Mouse (Mus musculus) duodenum, adult 2 months (tissue): ENCODE measurements around the gene Fcgr2b. TPM values are rescaled to one million over a fixed set of nuclear protein-coding genes. Genes with fewer than 3 reads are reported as not detected.

ENCODE experiments used
- polyA plus RNA-seq: library from polyadenylated mRNA; depleted of rRNA; stranded (reverse); fragments of >200 nt; gene quantifications from 2 replicates; pipeline ENCODE4 v1.2.3, GENCODE M21; 2012; ENCODE audit warnings: low replicate concordance; rRNA removed

Fcgr2b gene
- polyA plus RNA-seq = 1.7 and 2.1 TPM in 2 replicates

DNA sequence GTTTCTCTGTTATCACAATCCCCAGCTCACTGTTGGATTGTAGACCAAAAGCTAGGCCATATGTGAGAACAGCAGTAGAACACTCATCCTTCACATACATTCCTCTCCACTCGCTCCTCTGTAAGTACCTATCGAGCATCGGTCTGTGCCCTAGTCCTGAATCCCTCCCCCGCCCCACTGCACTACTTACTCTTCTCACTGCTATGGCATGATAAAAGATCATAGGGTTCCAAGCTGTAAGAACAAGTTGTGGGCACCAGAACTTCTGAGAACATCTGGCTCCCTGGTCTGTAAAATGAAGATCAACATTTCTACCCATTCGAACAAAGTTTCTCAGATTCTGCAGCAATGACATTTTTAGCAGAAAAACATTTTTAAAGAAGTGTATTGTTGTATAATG is at the start of gene Fcgr2b:
Gene Fcgr2b, minus strand, starts transcription at position 101 of the 400 bp plus-strand sequence.

DNA sequence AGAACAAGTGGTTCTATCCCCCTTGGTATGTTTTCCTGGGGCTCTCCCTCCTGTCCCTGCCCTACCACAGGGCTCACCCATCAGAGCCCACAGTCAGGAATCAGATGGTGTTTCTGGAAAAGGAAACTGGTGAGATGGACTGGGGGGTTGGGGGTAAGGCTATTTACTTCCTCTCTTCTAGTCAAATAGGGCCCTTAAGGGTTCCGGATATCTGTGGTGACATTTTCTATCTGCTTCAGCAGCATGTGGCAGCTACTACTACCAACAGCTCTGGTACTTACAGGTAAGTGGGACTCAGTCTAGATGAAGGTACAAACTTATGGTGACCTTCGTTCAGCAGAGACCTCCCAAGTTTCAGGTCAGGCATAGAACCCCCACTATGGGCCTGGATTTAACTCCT is 42.4 kb upstream of the Fcgr2b start, which contains the start of gene Fcgr4:
Gene Fcgr4, plus strand, starts transcription at position 184 of the 400 bp plus-strand sequence.

DNA sequence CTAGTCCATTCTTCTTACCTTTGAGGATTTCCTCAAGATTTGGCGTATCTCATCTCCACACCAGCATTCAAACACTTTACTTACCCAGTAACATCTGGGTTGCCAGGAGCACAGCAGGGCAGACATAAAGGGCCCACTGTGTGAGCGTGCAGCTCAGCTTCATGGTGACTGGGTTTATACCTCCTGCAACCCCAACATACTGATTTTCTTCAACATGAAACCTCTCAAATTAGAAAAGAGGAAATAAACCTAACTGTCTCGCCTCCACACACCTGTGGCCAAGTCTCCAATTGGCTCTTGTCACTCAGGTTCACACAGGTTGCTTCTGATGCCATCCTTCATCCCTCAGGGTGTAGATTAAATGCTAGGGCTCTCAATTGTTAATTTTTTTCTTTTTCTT is 49.0 kb downstream of the Fcgr2b start, which contains the start of gene Fcrla:
Gene Fcrla, minus strand, starts transcription at position 206 of the 400 bp plus-strand sequence.

DNA sequence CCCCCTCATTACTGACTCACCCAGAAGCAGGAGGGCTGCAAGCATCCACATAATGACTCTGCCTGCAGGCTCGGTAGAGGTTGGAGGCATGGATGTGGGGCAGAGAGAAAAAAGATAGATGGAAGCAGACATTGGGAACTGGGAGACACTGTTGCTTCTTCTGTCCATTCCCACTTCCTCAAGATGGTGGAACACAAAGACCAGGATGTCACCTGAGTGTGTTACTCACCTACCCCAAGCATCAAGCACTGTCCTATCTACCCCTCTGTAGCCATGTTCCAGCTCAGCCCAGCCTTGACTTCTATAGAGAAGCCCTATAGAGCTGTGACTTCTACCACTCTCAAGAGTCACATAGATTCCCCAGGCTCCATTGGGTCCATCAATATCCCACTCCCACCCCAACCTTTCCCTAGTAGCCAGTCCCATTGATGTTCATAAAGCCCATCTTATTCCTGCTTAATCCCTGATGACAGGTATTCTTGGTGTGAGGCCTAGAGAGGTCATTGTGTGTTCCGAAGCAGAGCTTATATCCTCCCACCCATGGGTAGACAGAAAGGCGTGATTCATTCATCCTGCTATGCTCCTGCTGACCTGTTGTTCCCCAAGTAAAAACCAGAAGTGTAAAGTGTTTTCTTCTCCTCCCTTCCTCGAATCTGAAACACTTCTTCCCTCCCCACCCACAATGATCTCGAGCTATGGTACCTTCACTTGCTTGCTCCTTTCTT is 63.3 kb downstream of the Fcgr2b start, which contains the start of gene Fcrlb:
Gene Fcrlb, minus strand, starts transcription at position 51 of the 725 bp plus-strand sequence.

Other genes with a start within 250 kb of the Fcgr2b start
- gene Atf6, start 108.8 kb downstream of the Fcgr2b start, polyA plus RNA-seq = 4.0 and 6.1 TPM in 2 replicates
- 1.3 and 1.5 TPM in 2 replicates for gene Gm26620, start 91.5 kb downstream of the Fcgr2b start, polyA plus RNA-seq
- 5.7 and 6.8 TPM in 2 replicates for gene Dusp12, start 91.0 kb downstream of the Fcgr2b start, polyA plus RNA-seq
- 0.07 and 0.63 TPM in 2 replicates for gene Fcrlb, start 63.6 kb downstream of the Fcgr2b start, polyA plus RNA-seq
- gene Fcrla, start 49.0 kb downstream of the Fcgr2b start, polyA plus RNA-seq = 0.79 and 3.5 TPM in 2 replicates
- 1.2 and 2.6 TPM in 2 replicates for gene Fcgr4, start 42.4 kb upstream of the Fcgr2b start, polyA plus RNA-seq
- gene Fcgr3, start 88.4 kb upstream of the Fcgr2b start, polyA plus RNA-seq = 2.3 and 4.7 TPM in 2 replicates
- gene Cfap126, start 137.4 kb upstream of the Fcgr2b start, polyA plus RNA-seq = 0.90 and 4.3 TPM in 2 replicates
- gene Sdhc, start 174.1 kb upstream of the Fcgr2b start, polyA plus RNA-seq = 189 and 291 TPM in 2 replicates
- gene Mpz, start 174.2 kb upstream of the Fcgr2b start, polyA plus RNA-seq = 0.25 and 0.82 TPM in 2 replicates
- 27.8 and 42.5 TPM in 2 replicates for gene Pcp4l1, start 219.7 kb upstream of the Fcgr2b start, polyA plus RNA-seq
- gene Nr1i3, start 237.4 kb upstream of the Fcgr2b start, polyA plus RNA-seq = 41.3 and 48.7 TPM in 2 replicates
- 26.9 and 29.4 TPM in 2 replicates for gene Tomm40l, start 246.0 kb upstream of the Fcgr2b start, polyA plus RNA-seq
- gene Apoa2, start 248.5 kb upstream of the Fcgr2b start, polyA plus RNA-seq = 2.0 and 3.7 TPM in 2 replicates